Mouse (Mus musculus) testis, adult 2 months (tissue): ENCODE results near the gene Gm44973.

ENCODE experiments used
- CTCF ChIP-seq: fragments of 200-500 bp; IDR thresholded peaks from 2 replicates; pipeline ENCODE4 v1.5.1; 2012; ENCODE audit warnings: low read depth, mild to moderate bottlenecking, inconsistent platforms, low read length, moderate library complexity; ENCODE audit not compliant: control insufficient read depth, insufficient read depth, insufficient replicate concordance
- POLR2A ChIP-seq: fragments of 200-500 bp; IDR thresholded peaks from 2 replicates; pipeline ENCODE4 v1.6.1; 2012; ENCODE audit warnings: low read depth, mild to moderate bottlenecking, inconsistent platforms, low read length, moderate library complexity; ENCODE audit not compliant: control insufficient read depth

- TF ChIP-seq CTCF = no peak
- TF ChIP-seq POLR2A = no peak
Measured at GRCm38 (mm10) chr7:5074984-5075383, 59.7 kb downstream of the Gm44973 start.
